Mouse (Mus musculus) spleen, embryonic (tissue): ENCODE measurements around the gene Mynn.
"Not testable (repeated sequence)": the region's sequence is repeated elsewhere in the genome, so short reads cannot be mapped to it uniquely, and the experiment has no call there.

ENCODE experiments used
- CTCF ChIA-PET: fragments of 350-600 bp; sonication (Branson Sonifier 250); formaldehyde crosslinking; loops from one replicate; lab custom pipeline; 2022; lab: Charles Lee

Mynn gene

DNA sequence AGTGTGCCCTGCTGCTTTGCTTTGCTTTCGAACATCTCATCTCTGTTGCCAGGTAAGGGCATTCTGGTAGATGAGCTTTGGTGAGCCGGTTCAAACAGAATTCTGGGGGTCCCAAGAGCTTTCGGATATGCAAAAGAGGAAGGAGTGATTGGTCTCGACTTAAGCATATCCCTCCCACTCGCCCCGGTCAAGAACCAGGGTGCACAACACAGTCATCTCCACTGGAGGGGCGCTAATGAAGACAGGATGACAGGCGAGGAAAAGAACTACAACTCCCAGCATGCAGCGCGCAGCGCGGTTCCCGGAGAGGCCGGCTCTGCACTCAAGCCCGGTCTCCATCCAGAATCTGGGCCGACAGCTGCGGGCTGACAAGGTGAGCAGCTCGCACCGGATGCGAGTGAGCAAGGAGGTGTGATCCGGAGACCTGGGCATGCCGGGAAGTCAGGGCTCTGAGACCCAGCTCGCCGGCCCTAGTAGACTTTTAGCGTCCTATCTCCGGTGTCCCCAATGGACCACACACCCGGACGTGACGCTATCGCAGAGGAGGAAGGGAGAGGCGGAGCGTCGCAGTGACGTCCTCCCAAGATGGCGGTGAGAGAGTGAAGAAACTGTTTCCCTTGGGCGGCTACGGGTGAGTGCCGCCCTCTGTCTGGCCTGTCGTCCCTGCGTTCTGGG lies at the start of gene Mynn:
Mynn (plus strand) TSS at position 1 of the 675 bp plus-strand sequence.
- CTCF ChIA-PET: interaction anchor here (1.2 kb wide), 1 partner anchor 192 kb away, joined by 3 read pairs; no protein-coding TSS in a partner anchor

- CTCF ChIA-PET: no interaction called here
Observed at GRCm38 (mm10) chr3:30553741-30554140, 48.1 kb upstream of the Mynn start.

GRCm38 (mm10) chr3:30560677-30561314 lies 41.1 kb upstream of the Mynn start:
- CTCF ChIA-PET: no interaction called here

DNA sequence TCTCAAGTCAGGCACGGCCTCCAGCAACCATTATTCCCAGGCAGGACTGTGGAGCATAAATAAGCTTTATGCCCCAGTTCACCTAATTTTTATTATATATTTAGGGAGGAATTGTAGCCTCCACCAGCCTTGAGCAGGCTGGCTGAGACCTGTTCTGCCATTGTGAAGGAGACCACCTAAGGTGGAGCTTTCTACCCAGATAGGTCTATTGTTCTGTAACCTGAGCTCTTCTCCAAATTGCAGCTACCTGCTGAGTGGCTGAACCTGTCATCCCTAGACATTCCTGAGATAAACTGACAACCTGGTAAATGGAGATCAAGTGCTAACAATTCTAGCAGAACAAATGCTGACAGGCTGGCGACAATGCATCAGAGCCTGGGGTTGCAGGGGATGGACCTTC lies 35.5 kb upstream of the Mynn start:
- CTCF ChIA-PET: not testable (repeated sequence)

GRCm38 (mm10) chr3:30573549-30573948 lies 28.3 kb upstream of the Mynn start:
- CTCF ChIA-PET: no interaction called here

DNA sequence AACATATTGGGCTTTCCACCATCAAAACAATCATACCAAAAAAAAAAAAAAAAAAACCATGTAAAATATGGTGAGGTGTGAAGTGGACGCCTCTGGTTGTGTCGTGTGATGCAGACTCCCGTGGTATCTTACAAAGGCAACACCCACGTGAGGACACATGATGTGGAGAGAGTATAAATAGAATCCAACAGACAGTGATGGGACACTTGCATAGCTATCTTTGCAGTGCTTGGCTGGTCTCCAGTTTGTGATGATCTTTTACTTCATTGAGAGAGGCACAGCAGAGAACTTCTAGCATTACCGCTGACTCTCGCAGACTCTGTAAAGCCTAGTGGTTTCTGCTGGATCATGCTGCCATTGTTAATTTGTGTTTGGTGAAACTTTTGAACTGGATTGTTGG lies 13.0 kb upstream of the Mynn start:
- CTCF ChIA-PET: interaction anchor here (0.7 kb wide), 1 partner anchor 31 kb away, joined by 7 read pairs; no protein-coding TSS in a partner anchor

- CTCF ChIA-PET: interaction anchor here (0.6 kb wide), 2 partner anchors 11 to 1697 kb away, joined by 3 to 4 read pairs; no protein-coding TSS in a partner anchor
Observed at GRCm38 (mm10) chr3:30592418-30592853, 9.4 kb upstream of the Mynn start.

DNA sequence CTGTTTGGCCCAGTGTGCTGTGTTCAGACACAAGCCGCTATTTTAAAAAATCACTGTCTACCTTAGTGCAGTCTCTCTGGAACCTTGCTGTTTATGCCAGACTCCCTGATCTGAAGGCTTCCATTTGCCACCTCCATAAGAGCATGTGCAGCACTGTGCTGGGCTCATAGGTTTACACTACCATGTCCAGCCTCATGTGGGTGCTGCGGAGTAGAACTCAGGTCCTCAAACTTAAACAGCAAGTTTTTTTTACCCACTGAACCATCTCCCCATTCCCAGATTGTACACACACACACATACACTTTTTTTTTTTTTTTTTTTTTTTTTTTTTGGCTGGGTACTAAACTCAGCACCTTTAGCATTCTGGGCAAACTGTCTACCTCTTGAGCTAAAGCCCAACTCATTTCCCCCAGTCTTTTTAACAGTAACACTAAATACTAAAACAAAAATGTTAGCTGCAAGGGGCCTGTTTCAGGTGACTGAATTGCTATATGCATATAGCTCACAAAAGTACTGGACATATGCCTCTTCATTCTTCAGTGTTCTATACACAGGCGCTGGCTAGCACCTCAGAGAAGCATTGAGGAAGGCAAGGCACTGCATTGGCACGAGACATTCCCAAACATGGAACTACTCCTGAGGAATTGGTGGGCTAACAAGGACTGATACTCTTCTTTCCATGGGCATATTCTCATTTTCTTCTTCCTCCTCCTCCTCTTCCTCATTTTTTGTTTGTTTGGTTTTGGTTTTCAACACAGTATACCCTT lies 8.0 kb upstream of the Mynn start:
- CTCF ChIA-PET: interaction anchor here (0.6 to 0.7 kb wide), 2 partner anchors 199 to 423 kb away, joined by 4 to 14 read pairs; partner anchors contain the start of gene Sec62

DNA sequence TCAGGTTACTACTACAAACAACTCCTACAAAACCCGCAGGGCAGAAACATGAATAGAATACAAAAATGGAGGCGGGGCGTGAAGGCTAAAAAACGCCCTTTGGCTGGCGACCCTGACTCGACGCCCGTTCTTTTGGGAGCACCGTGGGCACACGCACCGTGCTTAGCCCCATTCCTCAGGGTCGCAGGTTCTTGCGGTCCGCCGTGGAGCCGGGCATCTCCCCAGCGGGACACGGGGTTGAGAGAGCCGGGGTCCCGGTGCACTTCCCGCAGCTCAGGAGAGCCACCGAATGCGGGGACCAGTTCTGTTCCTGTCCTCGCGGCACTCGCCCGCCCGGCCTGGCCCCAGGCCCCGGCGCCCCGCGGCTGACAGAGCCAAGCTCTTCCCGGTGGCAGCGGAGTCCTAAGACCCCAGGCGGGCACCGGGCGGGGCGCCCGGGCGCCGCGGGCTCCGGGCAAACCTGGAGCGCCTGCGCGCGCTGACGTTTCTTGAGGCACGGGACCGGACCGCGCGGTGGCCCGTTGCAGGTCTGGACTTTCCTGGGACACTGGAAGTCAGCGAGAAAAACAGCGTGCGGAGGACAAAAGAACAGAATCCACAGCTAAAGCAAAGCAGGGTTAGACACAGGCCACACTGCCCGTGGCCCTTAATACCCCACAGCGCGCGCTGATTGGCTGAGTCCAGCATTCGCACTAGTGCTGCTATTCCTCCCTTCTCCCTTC lies 6.6 kb upstream of the Mynn start:
- CTCF ChIA-PET: no interaction called here

GRCm38 (mm10) chr3:30597271-30597670 lies 4.6 kb upstream of the Mynn start:
- CTCF ChIA-PET: no interaction called here

DNA sequence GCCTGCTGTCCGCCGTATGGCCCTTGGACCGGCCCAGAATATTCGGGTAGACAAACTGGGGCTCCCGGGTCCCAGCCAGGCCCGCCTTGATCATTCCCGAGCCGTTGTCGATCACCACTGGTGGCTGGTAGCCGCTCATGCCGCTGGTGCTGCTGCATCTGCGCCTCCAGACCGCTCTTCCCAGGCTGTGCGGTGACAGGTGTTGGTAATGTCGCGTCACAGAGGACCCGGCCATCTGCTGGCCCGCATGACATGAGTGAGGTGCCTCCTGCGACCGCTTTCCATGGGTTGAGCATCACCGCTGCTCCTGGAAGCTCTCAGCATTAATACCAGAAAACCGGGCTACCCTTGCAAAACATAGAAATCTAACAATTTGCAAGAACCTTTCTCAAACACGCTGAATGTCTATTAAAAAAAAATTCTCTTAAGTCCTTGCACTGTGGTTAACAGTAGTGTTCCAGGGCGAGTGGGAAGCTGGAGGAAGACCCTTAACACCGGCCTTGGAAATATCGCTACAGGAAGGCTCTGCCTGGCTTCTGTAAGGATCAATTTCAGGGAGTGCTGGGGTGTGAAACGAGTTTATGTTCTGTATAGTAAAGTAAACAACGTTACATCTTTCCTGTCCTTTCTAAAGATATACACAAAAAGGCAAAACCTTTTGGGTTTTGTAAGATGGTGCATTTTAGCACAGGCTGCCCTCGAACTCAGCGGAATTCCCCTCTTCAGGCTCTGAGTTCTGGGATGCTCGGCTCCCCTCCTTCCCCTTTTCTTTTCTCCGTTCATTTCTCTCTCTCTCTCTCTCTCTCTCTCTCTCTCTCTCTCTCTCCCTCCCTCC lies 1.9 kb upstream of the Mynn start, which contains the start of gene Actrt3:
Actrt3 (minus strand) TSS at position 229 of the 835 bp plus-strand sequence.
- CTCF ChIA-PET: interaction anchor here (0.7 kb wide), 1 partner anchor 89 kb away, joined by 3 read pairs; no protein-coding TSS in a partner anchor

GRCm38 (mm10) chr3:30600717-30601116 lies 1.1 kb upstream of the Mynn start:
- CTCF ChIA-PET: no interaction called here

DNA sequence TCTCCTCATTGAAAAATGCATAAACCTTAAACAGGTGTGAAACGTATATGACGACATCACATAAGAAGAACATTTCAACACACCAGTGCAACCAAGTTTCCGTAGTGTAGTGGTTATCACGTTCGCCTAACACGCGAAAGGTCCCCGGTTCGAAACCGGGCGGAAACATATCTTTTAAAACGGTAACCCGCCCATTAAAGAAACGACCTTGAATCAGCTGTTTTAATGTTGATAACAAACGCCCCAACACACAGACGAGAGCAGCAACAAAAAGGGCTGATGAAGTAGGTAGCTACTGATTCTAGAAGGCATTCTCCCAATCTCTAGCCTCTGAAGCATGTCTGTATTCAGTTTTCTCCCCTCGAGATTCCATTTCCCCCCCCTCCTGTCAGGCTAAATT lies 690 bp upstream of the Mynn start:
- CTCF ChIA-PET: no interaction called here

DNA sequence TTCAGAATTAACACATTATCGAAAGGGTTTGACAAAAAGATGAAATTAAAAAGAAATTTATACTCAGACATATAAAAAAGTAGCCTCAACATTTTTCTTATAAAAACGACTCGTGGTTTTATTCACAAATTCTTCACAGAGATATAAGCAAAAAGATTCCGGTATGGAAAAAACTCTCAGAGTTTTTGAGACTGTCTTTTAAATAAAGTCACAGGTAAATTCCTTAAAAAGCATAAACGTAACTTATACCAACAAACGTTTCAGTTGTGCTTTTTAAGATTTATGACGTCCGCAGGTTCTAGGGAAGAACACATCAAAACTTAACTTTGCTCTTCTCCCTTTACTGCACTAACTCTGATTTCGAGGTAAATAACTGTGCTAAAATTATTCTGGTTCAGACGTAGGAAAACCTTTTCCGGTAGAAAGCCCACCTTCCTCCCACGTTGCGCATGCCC lies 228 bp upstream of the Mynn start:
- CTCF ChIA-PET: no interaction called here

GRCm38 (mm10) chr3:30602740-30603098 lies 854 bp downstream of the Mynn start:
- CTCF ChIA-PET: interaction anchor here (1.1 to 1.2 kb wide), 2 partner anchors 11 to 191 kb away, joined by 3 read pairs; no protein-coding TSS in a partner anchor

GRCm38 (mm10) chr3:30603256-30603655 lies 1.4 kb downstream of the Mynn start:
- CTCF ChIA-PET: interaction anchor here (1.1 to 1.2 kb wide), 2 partner anchors 11 to 191 kb away, joined by 3 read pairs; no protein-coding TSS in a partner anchor

DNA sequence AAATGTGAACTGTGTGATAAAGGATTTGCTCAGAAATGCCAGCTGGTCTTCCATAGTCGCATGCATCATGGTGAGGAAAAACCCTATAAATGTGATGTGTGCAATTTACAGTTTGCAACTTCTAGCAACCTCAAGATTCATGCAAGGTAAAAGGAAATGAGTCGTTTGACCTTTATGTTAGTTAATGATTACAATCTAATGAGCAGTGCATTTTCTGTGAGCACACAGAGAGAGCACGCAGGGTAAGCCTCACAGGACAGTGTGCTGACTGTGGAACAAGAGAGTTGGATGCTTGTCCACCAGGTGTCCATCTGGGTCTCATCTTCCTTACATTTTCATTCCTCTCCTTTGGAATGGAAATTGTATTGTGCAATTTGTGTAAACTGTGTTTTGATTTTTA lies 7.1 kb downstream of the Mynn start:
- CTCF ChIA-PET: no interaction called here

GRCm38 (mm10) chr3:30610930-30611329 lies 9.1 kb downstream of the Mynn start:
- CTCF ChIA-PET: interaction anchor here (0.5 kb wide), 1 partner anchor 1918 kb away, joined by 7 read pairs; no protein-coding TSS in a partner anchor

DNA sequence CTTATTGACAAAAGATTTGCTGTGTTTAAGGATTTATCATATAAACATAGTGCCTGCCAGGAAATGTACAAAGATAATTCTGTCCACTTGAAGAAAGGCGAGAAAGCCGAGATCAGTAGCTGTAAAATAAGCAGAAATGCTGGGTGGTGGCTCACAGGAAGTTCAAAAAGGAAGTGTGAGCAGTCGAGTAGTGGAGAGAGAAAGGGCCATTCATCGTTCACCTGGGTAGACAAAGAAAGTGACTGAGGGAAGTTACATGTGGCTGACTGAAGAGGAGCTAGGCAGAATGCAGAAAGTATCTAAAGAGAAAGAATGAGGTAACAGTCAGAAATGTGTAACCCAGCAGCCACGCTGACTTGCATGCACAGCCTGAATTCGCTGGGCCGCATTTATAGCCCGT lies 18.3 kb downstream of the Mynn start:
- CTCF ChIA-PET: interaction anchor here (0.6 kb wide), 1 partner anchor 32 kb away, joined by 7 read pairs; no protein-coding TSS in a partner anchor

DNA sequence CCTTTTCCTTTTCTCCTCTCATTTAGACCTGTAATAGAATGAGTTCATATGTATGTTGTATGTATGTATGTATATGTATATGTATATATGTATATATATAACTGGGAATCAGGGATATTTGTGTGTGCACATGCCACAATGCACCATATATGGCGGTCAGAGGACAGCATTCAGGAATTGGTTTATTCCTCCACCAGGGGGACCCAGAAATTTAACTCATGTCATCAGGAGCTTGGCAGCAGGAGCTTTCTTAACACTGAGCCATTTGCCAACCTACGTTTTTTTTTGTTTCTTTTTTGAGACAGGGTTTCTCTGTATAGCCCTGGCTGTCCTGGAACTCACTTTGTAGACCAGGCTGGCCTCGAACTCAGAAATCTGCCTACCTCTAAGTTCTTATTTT lies 31.8 kb downstream of the Mynn start:
- CTCF ChIA-PET: no interaction called here
